Mouse (Mus musculus) adrenal gland, postnatal 36 days (tissue): ENCODE data around the gene Glyatl3. TPM values are rescaled to one million over a fixed set of nuclear protein-coding genes. Genes with fewer than 3 reads are reported as not detected.

ENCODE experiments used
- DNase-seq, 2 experiments: peaks; one replicate each; pipeline ENCODE4 v3.0.0; 2021; ENCODE audit warnings: mixed read lengths in 1 of 2
- total RNA-seq, 2 experiments: library from RNA; stranded (reverse); gene quantifications; 2 replicates each; pipeline ENCODE4 v1.2.3; 2021

Glyatl3 gene
- total RNA-seq, 2 experiments from 2014 or later: not detected

DNA sequence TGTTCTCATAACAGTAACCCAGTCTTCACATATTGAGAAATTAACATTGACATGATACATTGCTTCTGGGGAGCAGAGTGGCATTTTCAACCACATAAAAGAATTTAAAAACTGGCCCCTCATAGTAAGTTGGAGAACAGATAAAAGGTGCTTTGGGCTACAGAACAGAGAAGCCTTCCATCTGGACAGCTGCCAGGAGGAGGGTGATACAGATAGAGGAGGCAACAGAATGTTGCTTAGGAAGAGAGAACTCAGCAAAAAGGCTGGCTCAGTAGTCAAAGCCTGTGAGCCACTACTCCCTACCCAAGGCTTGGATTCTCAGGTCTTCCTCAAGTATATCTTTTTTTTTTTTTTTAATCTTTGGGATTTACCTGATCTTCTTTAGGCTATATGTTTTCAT is 59.1 kb downstream of the Glyatl3 start:
- peak in 1 of 2 experiments; percentile 17 for DNase-seq

Other genes starting within 250 kb of the Glyatl3 start
- not detected for gene Esp1, start 187.2 kb downstream of the Glyatl3 start, total RNA-seq
- gene Crisp2, start 107.3 kb downstream of the Glyatl3 start, total RNA-seq: under 1 TPM in 1 of 2 experiments, not detected in 1; 0.26 TPM
- not detected for gene Rhag, start 103.2 kb downstream of the Glyatl3 start, total RNA-seq
- 1 to 10 TPM in 1 of 2 experiments, under 1 TPM in 1; 0.82 to 2.0 TPM for gene 9130008F23Rik, start 33.8 kb downstream of the Glyatl3 start, total RNA-seq
- gene Mut, start 20.3 kb upstream of the Glyatl3 start, total RNA-seq: 100 to 1,000 TPM; 141 to 203 TPM
- gene Cenpq, start 20.7 kb upstream of the Glyatl3 start, total RNA-seq: 10 to 100 TPM in 1 of 2 experiments, 1 to 10 TPM in 1; 7.5 to 11.8 TPM